Mouse (Mus musculus) heart, postnatal 0 days (tissue): ENCODE measurements at regions not wholly inside any gene's neighbourhood (a gene's known extent, or its start where the extent isn't known, plus 50 kb on each side); places are given as distances from the start of the nearest gene placed in this dataset.

Source experiments
- ATAC-seq: fragments of 200-750 bp; cut with Nextera tagmentation; 2 replicates; pipeline ENCODE4 v1.8.0; 2017; ENCODE audit warnings: low read depth, moderate number of reproducible peaks, moderate library complexity; ENCODE audit not compliant: insufficient read depth
- DNase-seq: peaks from one replicate; pipeline ENCODE4 v3.0.0-alpha.2; 2016; ENCODE audit warnings: low spot score
- H3K27ac ChIP-seq: fragments of 300-500 bp; sonication (generic); 2 replicates; pipeline ENCODE4 v1.5.1; 2014; ENCODE audit warnings: low read depth, mild to moderate bottlenecking
- H3K27me3 ChIP-seq: fragments of 300-500 bp; sonication (generic); 2 replicates; pipeline ENCODE4 v1.6.1; 2014; ENCODE audit warnings: low read length, mixed read lengths; ENCODE audit not compliant: control insufficient read depth, insufficient read depth
- H3K36me3 ChIP-seq: fragments of 300-500 bp; sonication (generic); replicated peaks from 2 replicates; pipeline ENCODE4 v1.6.1; 2014; ENCODE audit warnings: low read length, mixed read lengths; ENCODE audit not compliant: control insufficient read depth, insufficient read depth
- H3K4me1 ChIP-seq: fragments of 300-500 bp; sonication (generic); 2 replicates; pipeline ENCODE4 v1.6.1; 2014; ENCODE audit warnings: antibody characterized with exemption; ENCODE audit not compliant: control insufficient read depth, insufficient read depth
- H3K4me2 ChIP-seq: fragments of 300-500 bp; sonication (generic); 2 replicates; pipeline ENCODE4 v1.6.1; 2014; ENCODE audit warnings: low read depth, mild to moderate bottlenecking, low read length, moderate library complexity
- H3K4me3 ChIP-seq: fragments of 300-500 bp; sonication (generic); 2 replicates; pipeline ENCODE4 v1.5.1; 2014; ENCODE audit warnings: low read depth, low read length
- H3K9ac ChIP-seq: fragments of 300-500 bp; sonication (generic); replicated peaks from 2 replicates; pipeline ENCODE4 v1.6.1; 2014; ENCODE audit warnings: low read depth, low read length, mixed read lengths
- H3K9me3 ChIP-seq: fragments of 300-500 bp; sonication (generic); replicated peaks from 2 replicates; pipeline ENCODE4 v1.6.1; 2016; ENCODE audit warnings: low read length; ENCODE audit not compliant: control insufficient read depth
- CTCF ChIP-seq: IDR thresholded peaks from 2 replicates; pipeline ENCODE4 v1.5.1; 2016; ENCODE audit warnings: antibody characterized with exemption, control low read depth, low read depth
- EP300 ChIP-seq: IDR thresholded peaks from 2 replicates; pipeline ENCODE4 v1.6.1; 2016; ENCODE audit warnings: antibody characterized with exemption, low read depth
- WGBS: fragments of 180-500 bp; shearing (Covaris S2); extraction: QIAGEN DNeasy Blood & Tissue Kit; methylation state at CpG from one replicate; pipeline ENCODE4 v1.1.7; 2014; 5-methylcytosine and 5-hydroxymethylcytosine counted together

DNA sequence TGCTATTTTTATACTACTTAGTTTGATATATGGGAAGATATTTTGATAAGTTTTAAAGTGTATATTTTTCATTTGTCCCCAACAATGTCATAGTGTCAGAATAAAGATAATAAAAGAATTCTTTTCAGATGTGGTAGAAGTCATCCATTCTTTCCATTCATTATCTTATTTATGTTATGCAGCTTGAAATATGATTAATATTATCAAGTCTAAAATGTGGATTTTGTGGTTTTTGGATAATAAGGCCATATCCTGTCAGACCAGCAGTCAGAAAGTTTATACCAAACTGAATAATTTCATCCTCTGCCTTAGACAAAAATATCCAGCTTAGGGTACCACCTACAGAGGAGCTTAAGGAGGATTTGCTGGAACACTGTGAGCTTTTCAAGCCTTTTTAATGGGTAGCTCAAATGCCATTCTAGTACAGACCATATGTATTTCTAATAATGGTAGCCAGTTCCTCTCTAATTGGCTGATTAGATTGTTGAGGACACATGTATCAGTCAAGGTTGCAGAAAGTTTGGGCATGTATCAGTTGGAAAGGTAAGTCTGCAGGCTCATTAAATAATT, 609.7 kb downstream of the Pla2g4a start:
- H3K9ac ChIP-seq = no peak overlapping the region

DNA sequence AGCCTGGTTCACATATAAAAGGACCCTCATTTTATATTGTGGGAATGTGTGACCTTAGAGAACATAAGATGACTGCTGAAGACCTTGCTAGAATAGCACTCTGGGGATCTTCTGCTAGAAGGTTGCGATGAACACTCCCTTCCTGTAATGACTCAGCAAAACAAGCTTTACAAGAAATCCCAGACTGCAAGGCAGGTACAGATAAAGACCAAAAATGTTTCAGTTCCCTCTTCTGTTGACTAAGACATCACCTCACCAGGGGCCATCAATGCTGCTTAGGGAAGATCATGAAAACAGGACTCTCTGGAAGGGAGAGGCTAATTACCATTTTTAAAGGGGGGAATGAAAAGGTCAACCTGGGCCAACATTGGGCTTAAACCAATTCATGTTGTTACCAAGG, 613.7 kb downstream of the Pla2g4a start:
- Histone ChIP-seq H3K9ac (no peak overlapping the region), H3K27me3 (no peaks in the 10 kb centered on the region), H3K4me3 (no peak overlapping the region), H3K9me3 (no peaks in the 10 kb centered on the region), H3K4me2 (no peak overlapping the region), H3K36me3 (no peaks in the 10 kb centered on the region), H3K27ac (no peak overlapping the region), H3K4me1 (no peaks in the 10 kb centered on the region)
- WGBS = 82% methylated on average over 1 of the region's 1 CpGs
- no peak for ATAC-seq
- TF ChIP-seq EP300 (no peak), CTCF (no peak)
- no peak for DNase-seq

More for the DNA sequence above, 609.7 kb downstream of the Pla2g4a start:
- no peaks in the 10 kb centered on the region for H3K9me3 ChIP-seq
- H3K4me2 ChIP-seq = no peak overlapping the region
- TF ChIP-seq EP300 = no peak
- no peak for TF ChIP-seq CTCF
- no peak overlapping the region for H3K4me3 ChIP-seq
- H3K4me1 ChIP-seq = no peaks in the 10 kb centered on the region
- DNase-seq (no peak), ATAC-seq (no peak)
- H3K36me3 ChIP-seq = no peaks in the 10 kb centered on the region
- H3K27me3 ChIP-seq = no peaks in the 10 kb centered on the region
- H3K27ac ChIP-seq = no peak overlapping the region

DNA sequence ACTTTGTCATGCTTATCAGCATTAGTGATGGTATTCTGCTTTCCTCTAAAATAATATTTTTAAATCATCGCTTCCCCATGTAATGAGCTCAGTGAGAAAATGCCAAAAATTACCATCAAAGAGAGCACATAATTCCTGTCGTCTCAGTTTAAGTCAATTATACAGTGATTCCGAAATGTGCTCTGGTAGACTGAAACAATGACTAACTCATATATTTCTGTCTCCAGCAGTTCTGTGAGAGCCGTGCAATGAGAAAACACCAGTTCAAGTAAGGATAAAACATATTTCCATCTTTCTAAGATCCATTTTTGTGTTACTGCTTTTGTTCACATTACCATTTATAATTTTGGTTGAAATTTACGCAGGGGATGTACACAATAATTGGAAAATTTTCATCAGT, 622.9 kb downstream of the Pla2g4a start:
- Histone ChIP-seq H3K9ac (no peak overlapping the region), H3K9me3 (no peaks in the 10 kb centered on the region), H3K27ac (no peak overlapping the region), H3K4me1 (no peaks in the 10 kb centered on the region), H3K4me2 (no peak overlapping the region), H3K36me3 (no peaks in the 10 kb centered on the region), H3K27me3 (no peaks in the 10 kb centered on the region), H3K4me3 (no peak overlapping the region)
- WGBS = 80% methylated on average over 5 of the region's 5 CpGs
- ATAC-seq (no peak), DNase-seq (no peak)
- TF ChIP-seq EP300 = no peak
- TF ChIP-seq CTCF = no peak

DNA sequence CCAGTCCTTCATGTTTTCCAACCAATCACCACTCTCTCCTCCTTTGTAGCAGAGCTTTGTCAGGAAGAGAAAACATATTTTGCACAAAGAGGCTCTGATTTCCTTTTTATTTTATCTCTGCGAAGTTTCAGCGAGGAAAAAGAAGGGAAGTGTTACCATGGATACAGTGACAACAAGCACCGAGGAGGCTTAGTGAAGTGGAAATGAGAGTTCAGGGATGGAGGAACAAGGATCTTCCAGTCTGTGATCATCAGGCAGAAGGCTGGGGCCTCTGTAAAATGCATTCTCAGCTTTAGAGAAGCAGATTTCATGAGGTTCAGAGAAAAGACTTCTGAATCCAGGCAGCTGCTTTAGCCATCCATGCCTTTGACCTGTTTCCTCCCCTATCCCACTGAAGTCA, 628.9 kb downstream of the Pla2g4a start:
- ATAC-seq = no peak
- H3K4me1 ChIP-seq = no peaks in the 10 kb centered on the region
- 28% methylated on average over 3 of the region's 3 CpGs for WGBS
- H3K36me3 ChIP-seq = no peaks in the 10 kb centered on the region
- H3K9ac ChIP-seq = no peak overlapping the region
- H3K4me3 ChIP-seq = no peak overlapping the region
- H3K4me2 ChIP-seq = no peak overlapping the region
- H3K9me3 ChIP-seq = no peaks in the 10 kb centered on the region
- DNase-seq = no peak
- no peak for TF ChIP-seq EP300
- TF ChIP-seq CTCF = no peak
- no peak overlapping the region for H3K27ac ChIP-seq
- no peaks in the 10 kb centered on the region for H3K27me3 ChIP-seq

DNA sequence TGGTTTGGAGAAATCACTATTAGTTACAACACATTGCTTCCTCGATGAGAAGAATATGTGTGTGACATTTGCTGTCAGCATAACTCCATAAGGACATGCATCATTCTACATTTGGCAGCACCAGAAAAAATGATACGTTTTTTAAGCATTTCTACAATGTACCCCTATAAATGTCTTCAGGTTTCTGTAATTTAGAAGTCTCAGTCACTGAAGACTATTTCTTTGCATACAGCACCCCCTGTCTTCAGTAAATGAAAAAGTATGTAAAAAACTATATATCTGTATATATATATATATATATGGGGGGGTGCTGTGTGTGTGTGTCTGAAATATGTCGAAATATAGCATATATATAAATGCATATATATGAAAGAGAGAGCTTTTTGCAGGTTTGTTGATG, 633.9 kb downstream of the Pla2g4a start:
- no peak for ATAC-seq
- 60% methylated on average over 3 of the region's 3 CpGs for WGBS
- no peak overlapping the region for H3K4me2 ChIP-seq
- H3K27ac ChIP-seq = no peak overlapping the region
- no peak for DNase-seq
- TF ChIP-seq EP300 (no peak), CTCF (no peak)
- no peaks in the 10 kb centered on the region for H3K27me3 ChIP-seq
- no peaks in the 10 kb centered on the region for H3K4me1 ChIP-seq
- H3K36me3 ChIP-seq = no peaks in the 10 kb centered on the region
- no peak overlapping the region for H3K9ac ChIP-seq
- no peak overlapping the region for H3K4me3 ChIP-seq
- H3K9me3 ChIP-seq = no peaks in the 10 kb centered on the region

DNA sequence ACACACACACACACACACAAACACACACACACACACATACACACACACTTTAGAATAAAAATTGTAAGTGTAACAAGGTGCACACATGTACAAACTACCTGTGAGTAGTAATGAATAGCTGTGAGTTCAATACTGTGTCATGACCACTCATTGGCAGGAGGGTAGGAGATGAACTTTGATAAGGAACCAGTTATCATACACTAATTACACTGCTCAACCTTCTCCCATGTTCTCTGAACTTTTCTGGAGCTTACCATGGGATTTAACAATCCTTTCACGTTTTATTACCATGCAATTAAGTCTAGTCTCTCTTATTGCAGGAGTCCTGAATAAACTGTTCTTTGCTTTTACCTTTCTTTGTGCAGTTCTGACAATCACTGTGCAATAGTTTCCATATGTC, 638.0 kb downstream of the Pla2g4a start:
- no peak overlapping the region for H3K4me3 ChIP-seq
- DNase-seq = no peak
- no peaks in the 10 kb centered on the region for H3K36me3 ChIP-seq
- H3K27ac ChIP-seq = no peak overlapping the region
- no peak overlapping the region for H3K9ac ChIP-seq
- H3K4me1 ChIP-seq = no peaks in the 10 kb centered on the region
- H3K4me2 ChIP-seq = no peak overlapping the region
- ATAC-seq = no peak
- no peaks in the 10 kb centered on the region for H3K9me3 ChIP-seq
- WGBS = 64% methylated on average over 1 of the region's 1 CpGs
- no peak for TF ChIP-seq EP300
- no peaks in the 10 kb centered on the region for H3K27me3 ChIP-seq
